Mouse (Mus musculus): Measurements from ENCODE around the gene Rora. TPM values are rescaled to one million over a fixed set of nuclear protein-coding genes. Genes with fewer than 3 reads are reported as not detected.
A peak's percentile ranks its signal among the peaks of the same experiment; 100 is the strongest.

The Rora gene
- total RNA-seq, 2 experiments from 2014 or later: 43.6 to 48.9 TPM

DNA sequence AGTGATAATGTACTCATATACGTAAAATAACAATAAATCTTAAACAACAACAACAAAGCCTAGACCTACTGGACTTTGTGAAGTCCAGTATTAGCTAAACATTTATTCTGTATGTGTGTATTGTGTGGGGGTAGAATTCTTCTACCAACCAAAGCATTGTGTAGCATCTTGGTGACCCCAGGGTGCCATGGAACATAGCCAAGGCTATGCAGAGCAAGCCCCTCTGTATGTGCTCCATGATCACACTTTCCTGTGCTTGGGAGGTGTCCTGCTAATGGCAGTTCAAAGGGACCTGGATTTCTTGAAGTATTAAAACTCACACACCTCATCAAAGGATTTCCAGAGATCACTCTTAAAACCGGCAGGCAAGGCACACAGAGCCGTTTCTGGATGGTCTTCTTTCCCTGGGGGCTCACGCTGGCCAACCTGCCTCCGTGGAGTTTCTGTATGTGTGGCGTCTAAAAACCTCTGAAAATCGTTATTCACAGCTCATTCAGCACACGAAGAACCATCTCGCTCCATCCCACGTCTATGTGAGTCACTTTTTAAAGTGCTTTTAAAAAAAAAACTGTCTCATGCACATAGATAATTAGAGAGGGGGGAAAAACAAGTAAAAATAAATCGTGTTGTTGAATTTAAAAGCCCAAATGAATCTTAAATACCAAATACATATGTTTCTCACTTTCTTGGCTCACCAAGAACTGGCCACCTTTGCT lies 92.5 kb downstream of the Rora start:
- DNase-seq (ENCODE audit: low spot score in 2 of 2): no peak

DNA sequence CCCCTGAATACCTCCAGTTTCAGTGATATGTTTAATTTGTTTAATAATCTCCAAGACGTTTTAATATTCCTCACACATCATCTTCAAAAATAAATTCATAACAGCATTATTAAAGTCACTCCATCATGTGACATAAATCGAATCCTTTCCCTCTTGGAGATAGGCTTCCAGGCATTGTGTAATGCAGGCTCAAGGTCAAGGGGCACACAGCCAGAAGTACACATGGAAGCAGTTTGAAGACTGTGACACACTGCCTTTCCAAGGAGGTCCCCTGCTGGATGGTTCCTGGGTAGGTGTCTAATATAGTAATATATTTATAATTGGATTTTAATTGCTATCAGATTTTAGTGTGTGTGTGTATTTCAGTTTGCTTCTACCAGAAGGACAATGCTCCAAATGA lies 103.4 kb downstream of the Rora start:
- DNase-seq (ENCODE audit: low spot score in 2 of 2): no peak

DNA sequence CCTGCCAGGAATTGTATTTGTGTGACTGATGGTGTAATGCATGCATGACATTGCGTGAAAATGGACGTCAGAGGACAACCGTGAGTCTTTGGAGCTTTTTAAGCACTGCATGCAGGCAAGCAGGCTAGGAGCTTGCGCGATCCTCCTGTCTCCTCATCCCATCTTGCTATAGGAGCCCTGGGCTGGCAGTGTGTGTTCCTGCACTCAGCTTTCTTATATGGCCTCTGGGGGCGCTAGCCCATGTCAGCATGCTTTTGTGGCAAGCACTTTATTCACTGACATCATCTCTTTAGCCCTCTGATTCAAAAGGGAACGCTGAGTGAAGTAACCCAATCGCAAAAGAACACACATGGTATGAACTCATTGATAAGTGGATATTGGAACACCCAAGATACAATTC lies 105.7 kb downstream of the Rora start:
- no peak for DNase-seq (ENCODE audit: low spot score in 2 of 2)

DNA sequence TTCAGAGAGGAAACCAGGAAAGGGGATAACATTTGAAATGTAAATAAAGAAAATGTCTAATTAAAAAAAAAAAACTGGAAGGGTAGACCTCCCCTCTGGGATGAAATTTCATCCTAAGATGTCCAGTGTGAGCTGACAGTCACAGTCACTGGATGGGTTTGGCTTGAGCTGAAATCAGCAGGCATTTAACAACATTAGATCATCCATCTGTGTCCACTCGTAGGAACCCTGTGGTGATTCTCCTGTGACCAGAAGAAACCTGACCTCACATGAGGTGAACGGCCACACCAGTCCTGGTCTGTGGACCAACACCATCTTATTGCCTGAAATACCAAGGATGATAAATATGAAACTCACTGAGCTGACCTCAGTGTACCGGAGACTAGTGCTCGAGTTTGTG lies 106.7 kb downstream of the Rora start:
- DNase-seq (ENCODE audit: low spot score in 2 of 2): no peak

DNA sequence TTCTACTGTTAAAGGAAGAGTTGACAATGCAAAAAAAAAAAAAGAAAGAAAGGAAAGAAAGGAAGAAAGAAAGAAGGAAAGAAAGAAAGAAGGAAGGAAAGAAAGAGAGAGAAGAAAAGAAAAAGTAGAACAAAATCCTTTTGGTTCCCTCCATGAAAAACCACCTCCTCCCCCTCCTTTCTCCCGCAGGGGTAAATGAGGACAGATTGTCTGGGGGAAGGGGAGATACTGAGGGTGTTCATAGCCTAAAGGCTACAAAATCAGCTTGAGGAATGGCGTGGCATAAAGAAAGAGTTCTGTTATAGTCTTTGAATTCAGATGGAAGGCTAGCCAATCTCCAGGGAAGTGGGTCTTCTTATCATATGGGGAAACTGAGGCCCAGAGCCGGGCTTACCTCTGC lies 107.3 kb downstream of the Rora start:
- no peak for DNase-seq (ENCODE audit: low spot score in 2 of 2)

DNA sequence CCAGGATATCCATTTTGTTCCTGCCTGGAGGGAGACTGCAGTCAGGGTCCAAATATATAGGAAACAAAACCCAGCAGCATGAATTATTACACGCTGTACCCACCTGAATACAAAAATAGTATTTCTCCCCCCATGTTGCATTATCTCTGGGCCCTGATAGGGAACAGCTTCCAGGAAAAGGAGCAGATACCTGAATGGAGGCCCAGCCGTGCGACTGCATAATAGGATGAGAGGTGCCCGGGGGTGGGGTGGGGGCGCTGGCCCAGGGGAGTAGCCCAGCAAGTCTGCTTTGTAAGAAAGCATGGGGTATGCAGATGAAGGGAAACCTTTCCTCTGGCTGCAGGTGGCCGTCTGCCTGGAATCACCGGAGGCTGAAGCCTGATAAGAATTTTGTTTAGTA lies 108.1 kb downstream of the Rora start:
- DNase-seq (ENCODE audit: low spot score in 2 of 2): no peak

DNA sequence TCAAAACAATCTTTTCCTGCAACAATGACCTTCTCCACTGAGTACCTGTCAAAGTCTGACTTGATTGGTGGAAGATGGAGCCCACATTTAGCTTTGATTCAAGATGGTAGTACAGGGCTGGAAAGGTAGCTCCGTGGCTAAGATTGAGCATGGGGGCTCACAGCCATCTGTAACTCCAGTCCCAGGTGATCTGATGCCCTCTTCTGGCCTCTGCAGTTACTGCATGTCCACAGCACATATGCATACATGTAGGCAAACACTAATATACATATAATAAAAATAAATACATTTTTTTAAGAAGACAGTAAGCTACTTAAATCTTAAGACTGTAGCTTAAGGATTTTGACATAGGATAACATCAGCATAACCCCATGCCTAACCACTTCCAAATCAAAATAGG lies 112.0 kb downstream of the Rora start:
- no peak for DNase-seq (ENCODE audit: low spot score in 2 of 2)

DNA sequence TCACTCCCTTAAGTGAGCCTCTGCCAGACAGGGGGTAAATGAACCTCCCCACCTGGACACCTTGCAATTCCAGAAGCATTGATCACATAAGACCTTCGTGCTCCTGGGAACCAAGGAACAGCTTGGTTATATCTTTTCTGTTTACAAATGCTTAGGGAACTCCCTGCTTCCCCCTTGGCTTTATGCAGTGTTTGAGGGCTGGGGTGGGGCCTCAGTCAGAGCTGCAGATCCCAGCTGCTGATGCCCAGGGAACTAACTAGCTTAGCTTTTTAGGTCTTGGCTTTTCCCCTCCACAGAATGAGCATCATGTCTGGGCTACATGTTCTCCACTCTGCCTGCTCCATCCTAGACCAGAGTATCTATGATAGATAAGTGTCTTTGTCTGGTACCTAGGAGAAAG lies 116.1 kb downstream of the Rora start:
- DNase-seq (ENCODE audit: low spot score in 2 of 2): no peak

DNA sequence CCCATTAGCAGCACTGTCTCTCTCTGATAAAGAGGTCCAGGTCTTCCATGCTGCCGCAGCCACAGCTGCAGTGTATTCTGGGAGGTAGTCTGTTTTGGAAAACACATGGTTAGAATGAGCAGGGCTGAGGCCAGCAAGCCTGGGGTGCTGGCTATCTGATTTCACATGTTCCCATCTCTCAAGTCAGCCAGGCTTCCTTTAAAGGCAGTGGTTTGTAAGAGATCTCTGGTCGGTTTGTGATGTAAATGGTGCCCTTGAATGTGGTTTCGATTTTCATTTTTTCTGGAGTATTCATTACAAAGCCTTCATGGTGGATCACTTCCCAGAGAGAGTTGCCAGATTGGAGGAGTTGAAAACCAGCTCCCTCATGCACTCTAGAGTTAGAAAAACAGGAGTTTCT lies 117.8 kb downstream of the Rora start:
- no peak for DNase-seq (ENCODE audit: low spot score in 2 of 2)

DNA sequence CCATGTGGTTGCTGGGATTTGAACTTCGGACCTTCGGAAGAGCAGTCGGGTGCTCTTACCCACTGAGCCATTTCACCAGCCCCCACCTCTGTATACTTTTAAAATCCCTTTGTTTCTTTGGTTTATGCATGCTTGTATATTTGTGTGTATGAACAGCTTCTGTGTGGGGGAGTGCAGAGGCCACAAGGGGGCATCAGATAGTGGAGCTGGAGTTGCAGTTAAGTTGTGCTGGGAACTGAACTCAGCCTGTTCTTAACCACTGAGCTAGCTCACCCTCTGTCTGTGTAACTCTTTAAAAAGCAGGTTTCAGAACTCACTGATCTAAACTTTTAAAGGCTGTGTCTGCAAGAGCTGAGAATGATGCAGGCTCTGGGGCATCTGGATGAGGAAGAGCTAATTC lies 120.2 kb downstream of the Rora start:
- no peak for DNase-seq (ENCODE audit: low spot score in 2 of 2)

DNA sequence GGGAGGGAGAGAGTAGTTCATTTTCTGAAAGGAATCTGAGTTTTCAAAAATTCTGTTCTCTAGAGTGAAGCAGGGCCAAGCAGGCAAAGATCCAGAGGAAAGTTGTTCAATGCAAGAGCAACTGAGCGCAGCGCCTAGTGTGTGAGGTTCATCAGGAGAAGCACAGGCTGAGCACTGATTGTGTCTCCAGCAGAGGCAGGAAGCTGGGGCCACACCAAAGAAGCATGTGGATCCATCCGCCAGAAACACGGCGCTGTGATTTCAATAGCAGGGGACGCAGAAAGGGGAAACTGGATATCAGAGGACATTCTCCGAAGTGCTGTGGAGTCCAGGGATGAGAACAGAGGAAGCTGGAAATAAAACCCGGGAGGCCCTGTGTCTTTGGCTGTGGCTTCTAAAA lies 128.4 kb downstream of the Rora start:
- DNase-seq (ENCODE audit: low spot score in 2 of 2): peak in 1 of 2 experiments; percentile 27

DNA sequence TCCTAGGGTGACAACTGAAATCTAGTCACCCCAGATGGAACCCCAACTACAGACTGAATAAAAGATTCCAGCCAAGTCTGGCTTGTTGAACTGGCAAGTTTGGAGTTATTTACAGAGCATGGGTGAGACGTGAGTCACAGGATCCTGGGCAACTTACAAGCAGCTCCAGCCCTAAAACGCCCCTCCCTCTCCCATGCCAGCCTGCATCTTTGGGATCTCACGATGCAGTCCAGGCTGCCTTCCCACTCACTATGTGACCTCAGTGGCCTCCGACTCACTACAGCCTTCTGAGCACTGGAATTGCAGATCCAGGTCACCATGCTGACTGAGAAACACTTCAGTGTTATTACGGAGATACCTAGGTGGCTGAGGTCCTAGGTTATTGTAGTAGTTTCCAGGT lies 129.0 kb downstream of the Rora start:
- no peak for DNase-seq (ENCODE audit: low spot score in 2 of 2)

DNA sequence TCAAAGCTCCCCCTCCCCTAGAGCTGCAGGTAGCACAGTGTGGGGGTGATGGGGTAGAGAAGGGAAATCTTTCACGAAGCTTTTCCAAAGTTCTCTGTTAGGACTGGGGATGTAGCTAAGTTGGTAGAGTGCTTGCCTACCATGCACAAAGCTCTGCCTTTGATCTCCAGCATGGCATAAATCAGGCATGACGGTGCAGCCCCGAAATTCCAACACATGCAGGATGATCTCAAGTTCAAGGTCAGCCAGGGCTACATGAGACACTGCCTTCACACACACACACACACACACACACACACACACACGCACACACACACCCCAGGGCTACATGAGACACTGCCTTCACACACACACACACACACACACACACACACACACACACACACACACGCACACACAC lies 129.7 kb downstream of the Rora start:
- no peak for DNase-seq (ENCODE audit: low spot score in 2 of 2)

DNA sequence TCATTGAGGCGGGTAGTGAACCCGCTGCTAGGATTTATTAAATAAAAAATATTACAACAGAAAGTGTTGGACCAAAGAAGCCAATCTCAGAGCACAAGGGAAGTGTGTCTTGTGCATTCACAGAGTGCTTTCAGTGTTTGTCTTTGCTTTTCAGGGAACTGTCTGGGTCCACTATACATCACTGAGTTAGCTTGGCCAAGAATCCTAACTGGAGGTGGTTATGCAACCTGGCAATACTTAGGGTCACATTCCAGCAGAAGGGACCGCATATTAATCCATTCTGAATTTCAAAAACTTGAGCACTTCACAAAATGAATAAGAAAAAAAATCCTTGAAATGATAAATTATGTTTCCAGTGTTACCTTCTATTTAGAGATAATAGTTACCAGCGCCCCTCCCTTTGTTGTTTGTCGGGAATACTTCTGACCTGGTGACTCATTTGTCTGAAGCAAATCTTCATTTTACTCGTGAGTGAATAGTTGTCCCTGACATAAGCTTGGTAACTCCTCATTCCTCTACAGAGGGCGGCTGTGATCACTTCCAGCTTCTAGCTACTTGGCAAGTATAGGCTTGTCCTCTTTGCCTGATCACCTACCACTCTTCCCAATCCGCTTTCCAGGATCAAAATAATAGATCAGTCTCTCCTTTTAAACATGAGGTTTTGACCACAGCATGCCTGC lies 133.2 kb downstream of the Rora start:
- no peak for DNase-seq (ENCODE audit: low spot score in 2 of 2)

DNA sequence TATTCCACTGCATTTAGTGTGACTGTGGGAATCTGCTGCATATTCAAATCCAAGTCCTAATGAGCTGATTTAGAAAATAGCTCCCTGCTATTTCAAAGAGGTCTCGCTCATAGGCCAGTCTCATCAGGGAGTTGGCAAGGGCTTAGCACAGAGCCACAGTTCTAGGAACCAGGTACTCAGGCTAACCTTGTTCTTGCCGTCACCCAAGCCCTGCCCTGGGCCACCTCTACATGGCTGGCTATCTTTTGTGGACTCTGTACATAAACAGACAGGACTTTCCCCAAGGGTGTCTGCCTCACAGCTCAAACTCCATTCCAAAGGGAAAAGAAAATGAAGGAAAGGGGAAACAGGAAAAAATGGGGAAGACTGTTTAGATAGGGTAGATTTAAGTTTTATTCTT lies 134.1 kb downstream of the Rora start:
- no peak for DNase-seq (ENCODE audit: low spot score in 2 of 2)

DNA sequence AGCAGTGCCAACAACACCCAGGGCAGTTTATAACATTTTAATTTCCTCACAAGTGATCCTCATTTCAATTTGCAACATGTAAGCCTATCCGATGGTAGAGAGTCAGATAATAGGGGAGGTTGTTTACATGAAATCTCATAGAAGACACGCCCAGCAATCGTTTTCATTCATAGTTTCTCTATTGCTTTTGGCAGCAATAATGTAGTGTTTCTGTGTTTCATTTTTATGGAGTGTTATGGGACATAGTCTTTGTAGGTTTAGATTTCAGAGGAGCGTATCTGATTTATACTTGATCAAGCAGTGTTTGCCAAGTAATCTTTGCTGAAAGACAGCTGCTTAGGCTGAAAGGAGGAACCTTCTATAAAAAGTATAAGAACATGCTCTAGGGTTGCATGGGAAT lies 137.3 kb downstream of the Rora start:
- no peak for DNase-seq (ENCODE audit: low spot score in 2 of 2)

DNA sequence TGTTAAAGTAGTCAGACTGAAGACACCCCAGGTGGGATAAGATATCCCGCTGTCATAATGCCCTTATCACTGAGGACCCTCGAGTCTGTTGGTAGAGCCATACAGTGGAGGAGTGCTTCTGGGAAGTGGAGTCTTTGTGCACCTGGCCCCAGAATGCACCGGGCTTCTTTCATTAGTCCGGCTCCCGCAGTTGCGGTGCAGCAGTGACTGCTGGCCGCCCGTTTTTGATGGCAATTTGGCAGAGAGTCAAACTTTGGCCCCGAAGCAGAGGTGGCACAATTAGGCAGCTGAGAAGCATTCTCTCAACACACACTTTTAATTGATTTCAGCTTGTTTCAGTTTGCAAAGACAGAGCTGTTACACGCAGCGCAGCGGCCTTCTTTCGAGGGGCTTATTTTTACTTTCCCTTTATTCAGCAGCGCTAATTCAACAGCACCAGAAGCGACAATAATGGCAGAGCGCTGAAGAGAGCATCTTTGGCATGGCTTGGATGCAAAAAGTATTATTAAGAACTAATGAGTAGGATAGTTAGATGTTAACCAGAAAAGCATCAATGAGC lies 138.5 kb downstream of the Rora start:
- no peak for DNase-seq (ENCODE audit: low spot score in 2 of 2)

DNA sequence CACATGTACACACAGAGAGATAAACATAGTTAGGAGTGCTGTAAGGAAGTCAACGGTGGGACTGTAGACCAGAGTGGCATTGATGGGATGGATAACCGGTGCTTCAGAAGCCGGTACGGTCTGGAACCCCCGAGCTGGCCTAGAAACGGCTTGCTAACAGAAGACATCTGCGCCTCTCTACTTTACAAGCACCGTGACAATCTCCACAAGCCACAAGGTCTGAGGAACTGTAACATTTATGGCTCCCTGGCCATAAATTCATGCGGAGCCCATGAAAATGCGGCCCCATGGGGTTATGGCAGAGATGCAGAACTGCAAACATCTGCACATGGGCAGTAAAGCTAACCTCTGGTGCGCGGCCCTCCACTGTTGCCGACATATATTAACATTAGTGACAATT lies 141.7 kb downstream of the Rora start:
- DNase-seq (ENCODE audit: low spot score in 2 of 2): no peak

DNA sequence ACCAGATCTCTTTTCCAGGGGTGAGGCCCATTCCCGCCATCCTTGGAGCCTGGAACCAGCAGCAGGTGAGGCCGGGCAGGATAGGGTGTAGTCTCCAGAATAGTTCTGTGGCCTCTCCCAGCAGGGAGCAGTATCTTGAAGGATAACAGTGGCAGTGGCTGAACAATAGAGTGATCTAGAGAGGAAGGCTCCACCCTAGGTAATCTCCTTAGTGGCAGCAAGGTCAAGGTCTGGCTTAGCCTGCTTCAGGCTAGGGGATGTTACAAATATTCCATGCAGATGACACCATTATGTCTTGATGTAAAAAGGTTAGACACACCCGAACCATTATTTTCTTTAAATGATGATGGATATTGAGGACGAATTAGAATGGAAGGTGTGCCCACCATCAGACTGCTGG lies 144.6 kb downstream of the Rora start:
- DNase-seq (ENCODE audit: low spot score in 2 of 2): no peak

DNA sequence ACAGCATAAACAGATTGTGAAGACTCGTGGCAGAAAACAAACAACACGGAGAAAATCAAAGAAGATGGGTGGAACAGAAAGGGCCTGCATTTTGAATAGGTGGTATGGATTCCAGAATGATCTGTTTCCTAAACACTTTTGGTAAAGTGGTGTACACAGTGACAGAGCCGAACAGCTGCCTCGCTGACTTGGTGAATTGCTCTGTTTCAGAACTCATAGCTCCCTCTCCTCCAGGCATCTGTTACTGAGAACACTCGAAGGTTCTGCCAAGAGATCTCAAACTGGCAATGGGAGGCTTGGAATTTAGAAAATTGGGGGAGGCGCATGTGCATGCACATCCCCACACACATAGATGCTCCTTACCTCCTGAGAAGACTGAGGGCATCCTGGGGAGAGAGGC lies 145.5 kb downstream of the Rora start:
- no peak for DNase-seq (ENCODE audit: low spot score in 2 of 2)

DNA sequence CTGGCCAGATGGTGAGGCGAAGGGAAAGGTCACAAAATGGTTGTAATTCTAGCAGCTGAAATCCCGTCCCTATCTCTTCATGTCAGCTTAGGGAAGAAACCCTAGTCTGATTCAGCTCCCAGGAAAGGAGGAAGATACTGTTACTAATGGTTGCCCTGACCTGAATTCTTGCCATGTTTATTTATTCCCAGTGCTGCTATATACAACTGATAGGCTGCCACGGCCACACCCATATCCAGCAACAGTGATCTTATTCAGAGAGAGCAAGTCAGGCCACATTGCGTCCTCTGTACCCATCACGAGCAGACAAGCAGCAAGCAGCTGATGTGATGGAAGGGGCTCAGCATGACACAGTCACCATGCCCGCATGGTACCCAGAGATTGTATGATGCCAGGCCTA lies 150.6 kb downstream of the Rora start:
- no peak for DNase-seq (ENCODE audit: low spot score in 2 of 2)

DNA sequence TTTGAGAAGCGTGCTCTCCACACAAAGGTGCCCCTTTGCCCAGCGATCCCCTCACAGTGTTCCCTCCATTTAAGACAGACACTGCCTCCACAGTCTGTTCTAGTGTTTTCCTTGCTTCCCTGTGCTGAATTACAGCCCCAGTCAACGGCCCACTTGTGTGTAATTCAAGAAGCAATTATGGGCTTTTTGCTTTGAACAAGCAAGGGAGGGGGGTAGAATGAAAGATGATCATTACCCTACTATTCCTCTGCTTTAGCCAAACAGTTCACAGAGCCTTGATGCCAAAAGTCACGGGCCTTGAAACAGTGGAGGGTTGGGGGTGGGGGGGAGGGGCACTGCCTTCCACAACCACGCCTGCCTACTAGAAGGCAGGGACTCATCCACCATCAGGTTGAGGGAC lies 152.2 kb downstream of the Rora start:
- DNase-seq (ENCODE audit: low spot score in 2 of 2): no peak

DNA sequence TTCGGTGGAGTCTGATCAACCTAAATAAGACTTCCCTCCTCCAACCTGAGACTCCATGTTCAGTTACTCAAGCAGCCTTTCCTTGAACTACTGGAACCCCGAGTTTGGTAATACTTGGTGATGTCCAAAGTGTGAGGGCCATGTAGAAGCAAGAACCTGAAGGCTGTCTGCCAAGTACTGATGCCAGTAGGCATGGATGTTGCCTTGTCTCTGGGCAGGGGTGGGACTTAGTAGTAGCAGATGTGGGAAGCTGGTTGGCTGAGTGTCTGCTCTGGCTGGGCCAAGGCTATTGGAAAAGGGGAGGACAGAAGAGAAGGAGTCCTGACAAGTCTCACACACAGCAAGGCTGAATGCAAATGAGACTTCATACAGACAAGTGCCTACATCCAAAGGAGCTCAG lies 154.1 kb downstream of the Rora start:
- DNase-seq (ENCODE audit: low spot score in 2 of 2): no peak

All from gastrocnemius, postnatal 4 days (tissue).